Mouse (Mus musculus) embryonic facial prominence, embryonic 11.5 days (tissue): ENCODE results near the gene Itgb2l. TPM values are rescaled to one million over a fixed set of nuclear protein-coding genes. Genes with fewer than 3 reads are reported as not detected.

Experiments
- ATAC-seq: fragments of 200-750 bp; cut with Nextera tagmentation; replicated peaks from 2 replicates; pipeline ENCODE4 v1.8.0; 2017; ENCODE audit warnings: low read depth; ENCODE audit not compliant: insufficient number of reproducible peaks, low FRiP score, low TSS enrichment
- DNase-seq: peaks from one replicate; pipeline ENCODE4 v3.0.0-alpha.2; 2015; ENCODE audit warnings: low spot score
- H3K27ac ChIP-seq: fragments of 300-500 bp; sonication (generic); replicated peaks from 2 replicates; pipeline ENCODE4 v1.5.1; 2014; ENCODE audit warnings: mild to moderate bottlenecking, low read depth, low read length, control low read depth
- H3K27me3 ChIP-seq: fragments of 300-500 bp; sonication (generic); 2 replicates; pipeline ENCODE4 v1.6.1; 2014; ENCODE audit warnings: mild to moderate bottlenecking, low read length, moderate library complexity, mixed read lengths; ENCODE audit not compliant: control insufficient read depth, insufficient read depth
- H3K36me3 ChIP-seq: fragments of 300-500 bp; sonication (generic); replicated peaks from 2 replicates; pipeline ENCODE4 v1.6.1; 2014; ENCODE audit warnings: low read depth, mild to moderate bottlenecking, low read length, moderate library complexity, mixed read lengths; ENCODE audit not compliant: control insufficient read depth, insufficient read depth
- H3K4me1 ChIP-seq: fragments of 300-500 bp; sonication (generic); 2 replicates; pipeline ENCODE4 v1.6.1; 2014; ENCODE audit warnings: low read length, mixed read lengths; ENCODE audit not compliant: control insufficient read depth, insufficient read depth
- H3K4me2 ChIP-seq: fragments of 300-500 bp; sonication (generic); 2 replicates; pipeline ENCODE4 v1.6.1; 2014; ENCODE audit warnings: low read depth, mild to moderate bottlenecking, control low read depth, low read length, moderate library complexity
- H3K4me3 ChIP-seq: fragments of 300-500 bp; sonication (generic); 2 replicates; pipeline ENCODE4 v1.5.1; 2014; ENCODE audit warnings: low read depth, low read length, control low read depth
- H3K9ac ChIP-seq: fragments of 300-500 bp; sonication (generic); replicated peaks from 2 replicates; pipeline ENCODE4 v1.6.1; 2014; ENCODE audit warnings: mild to moderate bottlenecking, control low read depth, low read length
- H3K9me3 ChIP-seq: fragments of 300-500 bp; sonication (generic); replicated peaks from 2 replicates; pipeline ENCODE4 v1.6.1; 2016; ENCODE audit warnings: mild to moderate bottlenecking, low read length, inconsistent platforms, mixed read lengths; ENCODE audit not compliant: control insufficient read depth
- WGBS: fragments of 180-500 bp; shearing (Covaris S2); extraction: QIAGEN DNeasy Blood & Tissue Kit; methylation state at CpG from one replicate; pipeline ENCODE4 v1.1.7; 2014; 5-methylcytosine and 5-hydroxymethylcytosine counted together
- polyA plus RNA-seq: library from polyadenylated mRNA; unstranded; fragments of >200 nt; fragmentation: Nextera tagmentation; extraction: Ambion mirVana; gene quantifications from 2 replicates; pipeline ENCODE4 v1.2.1, GENCODE M21; 2014

The Itgb2l gene
- polyA plus RNA-seq, 1 experiment from 2014 or later, result not detected

- Histone ChIP-seq H3K36me3 (no peaks in the 10 kb centered on the region), H3K4me1 (no peaks in the 10 kb centered on the region), H3K9me3 (no peaks in the 10 kb centered on the region), H3K4me3 (no peak overlapping the region), H3K4me2 (no peak overlapping the region), H3K9ac (no peak overlapping the region), H3K27ac (no peak overlapping the region), H3K27me3 (no peaks in the 10 kb centered on the region)
- ATAC-seq (no peak), DNase-seq (peak; percentile 38)
- WGBS, result 59% methylated on average over 4 of the region's 4 CpGs
Observed at GRCm38 (mm10) chr16:96469640-96470039, 26.2 kb upstream of the Itgb2l start.

GRCm38 (mm10) chr16:96468698-96469097 is 25.3 kb upstream of the Itgb2l start:
- H3K4me2 ChIP-seq, result no peak overlapping the region
- H3K4me1 ChIP-seq, result no peaks in the 10 kb centered on the region
- no peaks in the 10 kb centered on the region for H3K36me3 ChIP-seq
- no peak overlapping the region for H3K27ac ChIP-seq
- H3K27me3 ChIP-seq, result no peaks in the 10 kb centered on the region
- no peak overlapping the region for H3K4me3 ChIP-seq
- ATAC-seq (no peak), DNase-seq (no peak)
- H3K9ac ChIP-seq, result no peak overlapping the region
- 74% methylated on average over 4 of the region's 4 CpGs for WGBS
- no peaks in the 10 kb centered on the region for H3K9me3 ChIP-seq

- no peak overlapping the region for H3K9ac ChIP-seq
- H3K36me3 ChIP-seq, result no peaks in the 10 kb centered on the region
- 63% methylated on average over 4 of the region's 4 CpGs for WGBS
- DNase-seq (no peak), ATAC-seq (no peak)
- H3K4me3 ChIP-seq, result no peak overlapping the region
- no peak overlapping the region for H3K27ac ChIP-seq
- no peaks in the 10 kb centered on the region for H3K9me3 ChIP-seq
- no peaks in the 10 kb centered on the region for H3K4me1 ChIP-seq
- H3K27me3 ChIP-seq, result no peaks in the 10 kb centered on the region
- no peak overlapping the region for H3K4me2 ChIP-seq
Observed at GRCm38 (mm10) chr16:96468011-96468410, 24.6 kb upstream of the Itgb2l start.

- no peaks in the 10 kb centered on the region for H3K4me1 ChIP-seq
- H3K9me3 ChIP-seq, result no peaks in the 10 kb centered on the region
- no peaks in the 10 kb centered on the region for H3K27me3 ChIP-seq
- WGBS, result 14% methylated on average over 8 of the region's 8 CpGs
- H3K4me2 ChIP-seq, result peak within 1 kb of the TSS; percentile 21; the same call in 1 of the 2 replicates
- H3K36me3 ChIP-seq, result no peaks in the 10 kb centered on the region
- DNase-seq, result peak; percentile 85
- ATAC-seq, result no peak
- H3K4me3 ChIP-seq, result no peak within 1 kb of the TSS
- no peak within 1 kb of the TSS for H3K9ac ChIP-seq
- no peak within 1 kb of the TSS for H3K27ac ChIP-seq
Observed at GRCm38 (mm10) chr16:96467445-96467844, 24.0 kb upstream of the Itgb2l start, which contains the start of gene Pcp4. Gene Pcp4 (plus strand): TSS chr16:96467606.

GRCm38 (mm10) chr16:96460788-96461187 is 17.4 kb upstream of the Itgb2l start:
- DNase-seq, result no peak

GRCm38 (mm10) chr16:96459356-96459755 is 15.9 kb upstream of the Itgb2l start:
- Histone ChIP-seq H3K9ac (no peak overlapping the region), H3K9me3 (no peaks in the 10 kb centered on the region), H3K27ac (no peak overlapping the region), H3K36me3 (no peaks in the 10 kb centered on the region), H3K4me3 (no peak overlapping the region), H3K27me3 (no peaks in the 10 kb centered on the region), H3K4me1 (no peaks in the 10 kb centered on the region), H3K4me2 (no peak overlapping the region)
- DNase-seq, result no peak
- no peak for ATAC-seq
- WGBS, result 82% methylated on average over 2 of the region's 2 CpGs

More at GRCm38 (mm10) chr16:96460788-96461187, 17.4 kb upstream of the Itgb2l start:
- no peak overlapping the region for H3K4me3 ChIP-seq
- no peak overlapping the region for H3K27ac ChIP-seq
- H3K4me1 ChIP-seq, result no peaks in the 10 kb centered on the region
- 54% methylated on average over 3 of the region's 3 CpGs for WGBS
- no peak overlapping the region for H3K4me2 ChIP-seq
- no peak overlapping the region for H3K9ac ChIP-seq
- no peaks in the 10 kb centered on the region for H3K9me3 ChIP-seq
- no peaks in the 10 kb centered on the region for H3K27me3 ChIP-seq
- no peaks in the 10 kb centered on the region for H3K36me3 ChIP-seq
- no peak for ATAC-seq

- no peak overlapping the region for H3K4me3 ChIP-seq
- H3K9me3 ChIP-seq, result no peaks in the 10 kb centered on the region
- ATAC-seq (no peak), DNase-seq (no peak)
- no peaks in the 10 kb centered on the region for H3K4me1 ChIP-seq
- no peaks in the 10 kb centered on the region for H3K27me3 ChIP-seq
- H3K9ac ChIP-seq, result no peak overlapping the region
- no peak overlapping the region for H3K4me2 ChIP-seq
- no peaks in the 10 kb centered on the region for H3K36me3 ChIP-seq
- H3K27ac ChIP-seq, result no peak overlapping the region
- 87% methylated on average over 5 of the region's 5 CpGs for WGBS
Observed at GRCm38 (mm10) chr16:96457612-96458011, 14.2 kb upstream of the Itgb2l start.

- no peak for DNase-seq
- no peaks in the 10 kb centered on the region for H3K9me3 ChIP-seq
Observed at GRCm38 (mm10) chr16:96454086-96454485, 10.7 kb upstream of the Itgb2l start.

More at GRCm38 (mm10) chr16:96454086-96454485, 10.7 kb upstream of the Itgb2l start:
- no peak for ATAC-seq
- Histone ChIP-seq H3K27ac (no peak overlapping the region), H3K36me3 (no peaks in the 10 kb centered on the region), H3K4me3 (no peak overlapping the region), H3K4me1 (no peaks in the 10 kb centered on the region), H3K27me3 (no peaks in the 10 kb centered on the region), H3K9ac (no peak overlapping the region), H3K4me2 (no peak overlapping the region)
